Mouse (Mus musculus) right cerebral cortex, postnatal 10 days (tissue): ENCODE results near the gene Enkd1.
A peak's percentile ranks its signal among the peaks of the same experiment; 100 is the strongest.

Source experiments
- DNase-seq, 2 experiments: peaks; one replicate each; pipeline ENCODE4 v3.0.0; 2021; ENCODE audit warnings: low spot score in 2 of 2

Gene Enkd1

DNA sequence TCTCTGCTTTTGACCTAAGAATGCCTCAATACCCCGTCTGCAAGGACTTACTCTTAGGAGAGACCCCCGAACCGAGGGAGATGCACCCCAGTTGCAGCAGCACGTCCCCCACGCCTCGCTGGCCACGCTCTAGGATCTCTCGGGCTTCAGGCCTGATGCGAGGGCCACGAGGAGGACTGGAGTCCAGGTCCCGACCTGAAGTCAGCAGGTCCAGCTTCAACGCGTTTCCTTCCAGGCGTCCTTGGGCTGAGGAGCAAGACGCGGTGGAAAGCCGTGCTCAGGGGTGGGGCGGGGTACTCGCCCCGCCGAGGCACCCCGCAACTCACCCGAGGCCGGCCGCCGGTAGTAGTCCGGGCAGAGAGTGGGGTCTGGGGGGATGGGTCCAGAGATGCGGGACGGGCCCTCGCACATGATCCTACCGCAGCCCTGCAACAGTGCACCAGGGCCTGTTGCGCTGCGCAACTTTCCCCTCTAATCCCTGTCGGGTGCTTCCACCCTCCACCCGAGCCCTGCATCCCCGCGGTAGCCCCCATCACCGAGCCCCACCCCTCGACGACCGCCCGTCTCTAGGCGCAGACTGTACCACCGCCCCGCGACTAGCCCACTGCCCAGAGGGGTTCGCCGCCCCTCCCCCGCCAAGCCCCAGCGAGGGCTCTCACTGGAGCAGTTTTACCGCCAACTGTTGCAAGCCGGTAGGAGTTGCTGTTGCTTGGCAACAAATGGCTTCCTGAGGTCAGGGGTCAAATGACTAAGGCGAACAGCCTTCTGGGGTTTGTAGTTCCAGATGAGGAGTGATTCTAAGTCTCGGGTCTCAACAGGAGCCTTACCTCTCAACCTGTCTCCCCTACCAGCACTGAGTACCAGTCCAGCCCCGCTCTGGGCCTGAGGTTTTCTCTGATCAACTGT is at the start of gene Enkd1, which contains the start of gene 4933405L10Rik:
Gene Enkd1, minus strand, starts transcription at position 713 of the 906 bp plus-strand sequence.
Gene 4933405L10Rik, plus strand, starts transcription at position 158 of the 906 bp plus-strand sequence.
- DNase-seq: peak; percentile 94 to 95

DNA sequence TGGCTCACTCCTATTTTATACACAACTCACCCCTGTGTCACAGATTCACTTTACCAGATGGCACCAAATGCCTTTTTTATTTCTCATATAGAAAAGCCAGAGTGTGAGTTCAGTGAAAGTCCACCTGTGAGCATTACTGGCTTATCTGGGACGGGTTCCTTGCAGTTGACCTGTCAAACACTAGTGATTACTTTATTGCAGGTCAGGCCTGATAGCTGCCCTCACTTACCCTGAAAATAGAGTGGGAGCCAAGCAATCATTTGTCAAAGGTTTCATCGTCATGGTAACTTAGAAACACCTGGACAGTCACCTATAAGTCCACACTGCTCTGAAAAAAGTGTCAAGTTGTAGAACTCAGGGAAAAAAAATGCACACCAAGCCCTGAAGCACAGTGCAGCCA is 46.7 kb upstream of the Enkd1 start:
- DNase-seq: no peak

DNA sequence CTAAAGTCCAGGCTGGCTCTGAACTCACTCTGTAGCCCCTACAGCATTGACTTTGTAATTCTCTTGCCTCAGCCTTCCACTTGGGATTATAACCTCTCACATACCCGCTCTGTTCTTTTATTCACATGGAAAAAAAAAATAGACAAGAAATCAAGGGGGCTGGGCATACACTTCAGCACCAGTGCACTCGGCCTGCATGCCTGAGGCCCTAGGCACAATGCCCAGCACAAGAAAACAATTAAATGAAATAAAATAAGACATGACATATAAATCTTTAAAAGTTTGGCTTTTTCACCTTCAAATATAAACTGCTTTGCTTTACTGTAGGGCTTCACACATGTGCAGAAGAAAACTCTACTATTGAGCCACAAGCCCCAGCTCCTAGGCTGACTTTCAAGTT is 45.9 kb upstream of the Enkd1 start:
- no peak for DNase-seq

DNA sequence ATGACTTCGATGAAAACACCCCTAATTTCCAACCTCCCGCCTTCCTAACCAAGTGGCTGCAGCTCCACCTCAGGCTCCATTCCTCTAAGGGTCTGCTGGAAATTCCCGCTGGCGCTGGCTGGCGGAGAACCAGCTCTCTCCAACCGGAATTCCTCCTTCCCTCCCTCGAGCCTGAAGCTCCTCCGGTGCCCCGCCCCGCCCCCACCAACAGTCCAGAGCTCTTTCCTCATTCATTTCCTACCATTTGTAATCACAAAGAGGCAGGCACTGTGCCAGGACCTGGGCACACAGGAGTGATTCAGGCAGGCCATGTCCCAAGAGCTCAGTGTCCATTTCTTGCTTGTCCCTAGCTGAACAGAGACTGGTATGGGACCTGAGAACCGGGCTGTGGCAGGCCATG is 42.6 kb upstream of the Enkd1 start:
- peak; percentile 74 to 80 for DNase-seq

DNA sequence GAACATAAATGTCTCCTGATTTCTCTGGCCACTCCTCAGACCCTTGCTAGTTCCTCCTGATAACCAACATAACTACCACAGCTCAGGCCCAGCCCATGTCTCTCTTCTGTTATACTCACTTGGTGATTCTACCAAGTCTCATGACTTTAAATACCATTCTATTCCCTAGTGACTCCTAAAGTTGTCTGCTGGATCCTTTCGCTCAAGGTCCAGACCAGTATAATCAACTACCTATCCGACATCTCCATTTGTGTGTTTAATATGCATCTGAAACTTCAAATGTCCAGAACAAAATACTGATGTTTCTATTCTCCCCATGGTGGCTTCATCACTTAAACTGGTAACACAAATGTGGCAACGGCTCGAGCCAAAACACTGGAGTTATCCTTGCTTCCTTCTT is 35.3 kb upstream of the Enkd1 start:
- DNase-seq: no peak

DNA sequence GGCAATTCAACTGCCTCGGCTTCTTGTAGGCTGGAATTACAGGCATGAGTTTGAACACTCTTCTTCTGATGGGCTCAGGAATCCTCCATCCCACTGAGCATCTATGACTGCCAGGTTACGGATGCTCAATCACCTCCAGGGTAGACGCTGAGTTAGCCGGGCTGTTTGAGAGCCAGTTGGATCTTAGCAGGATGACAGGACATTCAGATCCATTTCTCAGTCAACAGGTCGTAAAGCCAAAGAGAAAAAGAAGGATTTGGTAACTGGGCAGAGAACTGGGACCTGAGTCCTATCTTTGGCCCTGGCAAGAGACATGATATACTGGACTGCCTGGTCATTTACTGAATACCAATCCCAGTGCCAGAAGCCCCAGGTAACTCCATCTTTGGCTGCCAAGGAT is 31.2 kb upstream of the Enkd1 start:
- no peak for DNase-seq

DNA sequence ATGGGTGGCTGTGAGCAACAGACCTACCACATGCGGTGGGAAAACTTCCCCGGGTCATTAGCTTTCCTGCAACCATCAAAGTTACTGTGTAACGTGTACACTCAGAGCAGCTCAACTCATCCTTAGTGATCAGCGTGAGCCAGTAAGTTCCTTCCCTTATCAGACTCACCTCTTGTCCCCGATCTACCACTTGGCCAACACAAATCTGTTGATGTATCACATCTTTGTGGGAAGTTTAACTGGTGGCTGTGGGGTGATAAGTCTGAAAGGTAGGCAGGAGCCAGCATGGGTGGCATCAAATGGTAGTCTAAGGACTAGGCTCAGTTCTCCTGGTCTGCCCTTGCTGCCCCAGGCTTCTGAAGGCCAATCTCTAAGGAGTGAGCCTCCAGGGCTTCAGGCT is 24.2 kb upstream of the Enkd1 start:
- no peak for DNase-seq

DNA sequence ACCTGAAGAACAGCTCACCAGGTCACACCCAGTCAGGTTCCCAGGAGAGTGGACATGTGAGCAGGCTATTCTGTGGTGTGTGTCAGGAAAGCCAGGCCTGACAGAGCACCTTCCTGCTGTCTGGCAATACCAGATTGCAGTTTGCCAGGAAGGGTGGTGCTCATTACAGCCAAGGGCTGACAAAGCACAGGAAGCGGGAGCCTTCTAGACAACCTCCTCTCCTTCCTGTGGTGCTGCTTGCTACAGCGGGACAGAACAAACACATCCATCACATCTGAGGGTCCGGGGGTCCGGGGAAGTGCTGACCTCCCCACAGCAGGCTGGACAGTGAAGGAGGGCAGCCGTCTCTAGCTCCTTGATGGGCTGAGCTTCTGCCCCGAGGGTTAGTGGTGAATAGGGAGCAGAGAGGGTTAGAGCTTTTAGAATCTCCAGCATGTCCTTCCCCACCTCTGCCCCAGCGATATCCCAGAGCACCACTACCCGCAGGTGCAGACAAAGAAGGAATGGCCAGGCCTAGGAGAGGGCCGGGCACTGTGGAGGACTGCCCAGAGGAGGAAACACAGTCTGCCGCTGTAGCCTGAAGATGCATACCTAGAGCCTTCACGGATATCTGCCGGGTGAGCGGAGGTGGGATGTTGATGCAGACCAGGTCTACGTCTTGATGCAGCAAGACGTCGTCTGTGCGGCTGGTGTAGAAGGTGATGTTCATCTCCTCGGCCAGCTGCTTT is 19.6 kb upstream of the Enkd1 start:
- no peak for DNase-seq

DNA sequence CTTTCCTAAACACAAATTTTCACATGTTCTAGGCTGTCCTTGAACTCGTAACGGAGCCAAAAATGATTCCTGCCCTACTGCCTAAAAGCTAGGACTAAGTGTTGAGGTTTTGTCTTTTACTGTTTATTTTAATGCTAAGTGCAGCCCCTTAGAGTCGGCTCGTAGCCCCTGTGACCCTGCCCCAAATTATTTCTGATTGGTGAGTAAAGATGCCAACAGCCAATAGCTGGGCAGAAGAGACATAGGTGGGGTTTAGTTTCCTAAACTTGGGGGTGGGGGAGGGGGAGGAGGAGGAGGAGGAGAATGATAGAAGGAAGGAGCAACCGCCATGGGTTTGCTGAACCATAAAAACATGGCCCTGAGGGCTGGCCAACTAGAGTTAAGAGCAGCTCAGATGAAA is 17.7 kb upstream of the Enkd1 start:
- no peak for DNase-seq

DNA sequence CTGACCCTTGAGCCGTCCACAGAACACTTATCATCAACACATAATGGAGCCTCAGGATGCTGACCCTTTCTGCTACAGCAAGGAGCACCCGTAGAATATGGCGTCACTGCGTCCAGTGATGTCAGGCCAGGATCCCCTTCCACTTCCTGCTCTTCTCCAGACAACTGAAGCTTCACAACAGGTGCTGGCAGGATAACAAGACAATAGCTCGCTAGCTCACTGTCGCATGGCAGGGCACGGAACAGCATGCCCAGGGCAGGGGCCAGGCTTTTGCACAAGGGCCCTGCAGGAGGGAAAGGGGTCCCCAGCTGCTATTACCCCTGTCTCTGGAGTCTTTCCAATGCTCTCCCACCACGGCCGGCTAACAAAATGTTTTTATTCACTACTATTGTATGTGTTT is 14.9 kb upstream of the Enkd1 start:
- no peak for DNase-seq

DNA sequence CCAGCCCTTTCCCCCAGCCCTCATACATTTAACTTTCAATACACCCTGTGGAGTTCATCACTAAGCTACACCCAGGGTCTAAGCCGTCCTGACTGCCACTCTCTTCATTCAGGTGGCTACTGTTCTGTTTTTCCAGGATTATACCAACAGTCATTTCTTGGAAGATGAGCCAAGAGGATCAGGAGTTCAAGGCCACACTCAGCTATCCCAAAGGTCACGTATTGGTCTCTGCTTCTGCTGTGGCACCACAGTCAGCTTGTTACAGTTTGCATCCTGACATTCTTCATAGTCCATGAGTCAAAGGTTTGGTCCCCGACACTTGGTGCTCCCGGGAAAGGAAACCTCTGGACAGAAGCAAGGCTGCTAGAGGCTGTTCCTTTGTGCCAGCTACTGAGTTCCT is 11.6 kb upstream of the Enkd1 start:
- DNase-seq: no peak

DNA sequence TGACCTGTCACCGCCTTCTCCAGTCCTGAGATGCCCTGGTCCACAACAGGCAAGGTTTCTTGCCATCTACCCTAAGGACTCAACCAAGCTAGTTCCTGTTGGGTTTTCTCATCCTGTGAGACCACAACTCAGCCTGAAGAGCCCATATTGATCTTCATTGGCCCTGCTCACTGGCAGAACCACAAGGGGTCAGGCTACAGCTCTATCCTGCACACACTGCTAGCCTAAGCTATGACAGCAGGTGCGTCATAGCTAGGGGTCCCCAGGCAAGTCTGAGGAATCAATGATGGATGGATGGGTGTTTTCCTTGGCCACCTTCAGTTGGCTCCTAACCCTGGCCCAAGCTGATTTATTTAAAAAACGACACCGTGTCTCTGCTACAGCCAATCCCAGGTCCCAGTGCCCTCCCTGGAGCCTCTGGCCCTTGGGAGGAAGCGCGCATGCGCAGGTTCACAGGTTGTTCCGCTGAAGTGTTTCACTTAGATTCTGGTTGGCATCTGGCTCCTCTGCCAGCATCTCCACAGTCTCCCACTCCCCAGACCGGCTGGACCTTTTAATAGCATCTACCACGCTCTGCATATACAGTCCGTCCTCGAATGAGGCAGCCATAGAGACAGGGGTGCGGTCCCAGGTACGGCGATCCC is 8.4 kb upstream of the Enkd1 start:
- no peak for DNase-seq

DNA sequence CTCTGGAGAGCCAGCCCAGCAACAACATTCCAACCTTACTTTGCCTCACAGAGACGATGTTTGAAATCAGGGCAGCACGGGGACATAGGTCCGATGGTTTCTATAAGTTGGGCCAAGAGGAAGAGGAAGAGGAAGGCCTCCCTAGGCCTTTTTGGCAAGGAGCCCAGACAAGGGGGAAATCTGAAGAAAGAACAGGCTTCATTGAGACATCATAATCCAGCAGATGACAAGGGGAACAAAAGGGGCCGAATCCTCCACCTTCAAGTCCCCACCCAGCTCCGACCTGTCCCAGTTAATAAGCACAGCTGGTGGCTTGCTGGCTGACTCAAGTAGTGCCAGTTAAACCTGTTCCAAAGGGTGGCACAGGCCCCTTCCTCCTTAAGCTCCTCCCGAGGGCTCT is 7.0 kb upstream of the Enkd1 start:
- DNase-seq: no peak

DNA sequence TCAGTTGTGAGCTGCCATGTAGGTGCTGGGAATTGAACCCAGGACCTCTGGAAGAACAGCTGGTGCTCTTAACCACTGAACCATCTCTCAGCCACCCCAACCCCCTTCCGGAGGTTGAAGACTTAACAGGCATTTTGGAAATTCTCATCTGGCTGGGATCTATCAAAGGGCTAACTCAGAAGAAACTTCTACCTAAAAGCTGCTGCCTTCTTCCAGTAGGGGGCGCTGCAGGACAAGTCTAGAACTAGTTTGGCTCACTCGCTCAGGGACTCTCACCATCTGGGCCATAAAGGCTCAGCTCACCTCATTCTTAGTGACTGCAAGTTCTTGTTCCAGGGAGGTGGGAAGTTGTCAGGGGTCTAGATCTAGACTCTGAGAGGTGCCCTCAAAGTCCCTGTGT is 6.1 kb upstream of the Enkd1 start:
- DNase-seq: peak in 1 of 2 experiments; percentile 88

DNA sequence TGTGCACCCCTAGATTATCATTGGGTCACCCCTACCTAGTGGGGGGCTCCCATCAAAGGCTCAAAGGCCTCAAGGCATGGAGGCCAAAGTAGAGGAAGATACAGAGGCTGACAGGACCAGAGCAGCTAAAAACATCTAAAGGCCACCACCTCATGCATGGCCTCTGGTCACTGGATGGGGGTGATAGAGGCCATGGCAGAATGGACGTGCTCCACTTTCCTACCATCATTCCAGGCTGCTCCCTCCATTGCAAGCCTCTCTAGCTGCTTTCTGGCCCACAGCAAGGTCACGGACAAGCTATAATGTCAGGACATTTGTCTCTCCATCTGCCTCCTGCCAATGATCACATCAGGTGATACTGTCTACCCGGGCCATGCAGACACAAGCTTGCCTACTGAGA is 4.3 kb upstream of the Enkd1 start:
- no peak for DNase-seq

DNA sequence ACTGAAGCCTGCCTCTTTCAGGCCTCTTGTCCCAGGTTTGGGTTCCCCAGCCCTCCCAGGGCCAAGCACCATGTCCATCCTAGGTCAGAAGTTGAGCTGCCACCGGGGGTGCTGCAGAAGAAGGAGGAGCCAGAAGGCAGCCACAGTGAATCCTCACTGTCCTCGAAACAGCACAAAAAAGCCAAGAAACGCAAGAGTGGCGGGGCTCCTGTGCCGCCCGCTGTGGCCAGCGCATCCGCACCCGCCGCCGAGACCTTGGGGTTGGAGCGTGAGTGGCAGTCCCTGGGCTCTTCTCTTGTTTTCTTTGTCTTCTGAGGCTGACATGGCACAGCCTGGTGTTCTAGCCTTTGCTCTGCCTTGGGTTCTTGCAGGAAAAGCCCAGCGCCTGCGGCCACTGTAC is 1.3 kb upstream of the Enkd1 start:
- no peak for DNase-seq

DNA sequence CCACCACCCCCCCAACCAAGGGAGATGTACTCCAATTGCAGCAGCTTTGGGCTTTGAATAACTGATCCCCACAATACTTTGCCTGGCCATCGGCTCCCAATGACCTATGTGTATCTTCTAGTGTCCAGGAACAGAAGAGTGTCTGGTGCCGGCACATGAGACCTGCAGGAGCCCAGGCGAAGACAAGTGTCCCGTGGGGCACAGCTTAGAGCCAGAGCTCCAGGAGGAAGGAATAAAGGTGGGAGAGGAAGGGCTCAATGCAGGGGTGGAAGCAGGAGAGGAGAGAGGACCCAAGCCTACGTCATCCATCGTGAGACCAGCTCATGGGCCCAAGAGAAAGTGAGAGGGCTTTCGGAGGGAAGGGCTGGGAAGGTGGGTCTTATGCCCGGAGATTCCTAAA is 665 bp upstream of the Enkd1 start:
- DNase-seq: no peak

DNA sequence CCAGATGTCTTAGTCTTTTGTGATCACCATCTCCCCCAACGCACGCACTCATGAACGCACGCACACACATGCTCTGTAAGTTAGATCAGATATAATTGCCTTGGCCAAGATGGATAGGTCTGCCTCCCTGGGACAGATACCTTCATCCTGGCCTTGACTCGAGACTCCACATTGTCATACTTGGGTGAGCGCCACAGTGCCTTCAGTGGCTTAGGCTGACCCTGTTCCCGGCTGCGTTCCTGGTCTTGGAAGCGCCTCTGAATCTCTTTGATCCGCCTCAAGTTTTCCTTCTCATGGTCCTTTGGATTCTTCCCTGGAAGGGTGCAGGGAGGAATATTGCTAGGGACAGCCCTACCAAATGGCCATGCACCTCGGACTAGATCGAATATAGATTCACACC is 1.6 kb downstream of the Enkd1 start:
- DNase-seq: no peak

DNA sequence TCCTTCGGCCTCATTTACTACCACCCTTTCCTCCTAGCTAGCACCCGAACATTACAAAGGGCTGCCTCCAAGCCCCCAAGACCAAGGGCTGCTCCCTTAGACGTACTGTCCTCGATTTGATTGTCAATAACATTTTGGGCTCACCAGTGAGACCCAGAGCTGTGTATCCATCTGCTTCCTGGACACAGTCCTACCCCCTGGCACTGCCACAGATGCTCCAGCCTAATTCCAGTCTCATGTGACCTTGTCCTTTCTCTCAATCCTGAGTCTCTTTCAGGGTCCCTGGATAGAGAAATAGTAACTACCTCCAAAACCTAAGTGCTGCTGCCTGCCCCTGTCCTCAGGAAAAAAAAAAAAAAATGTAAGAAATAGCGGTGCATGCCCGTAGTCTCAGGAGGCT is 3.1 kb downstream of the Enkd1 start:
- no peak for DNase-seq

DNA sequence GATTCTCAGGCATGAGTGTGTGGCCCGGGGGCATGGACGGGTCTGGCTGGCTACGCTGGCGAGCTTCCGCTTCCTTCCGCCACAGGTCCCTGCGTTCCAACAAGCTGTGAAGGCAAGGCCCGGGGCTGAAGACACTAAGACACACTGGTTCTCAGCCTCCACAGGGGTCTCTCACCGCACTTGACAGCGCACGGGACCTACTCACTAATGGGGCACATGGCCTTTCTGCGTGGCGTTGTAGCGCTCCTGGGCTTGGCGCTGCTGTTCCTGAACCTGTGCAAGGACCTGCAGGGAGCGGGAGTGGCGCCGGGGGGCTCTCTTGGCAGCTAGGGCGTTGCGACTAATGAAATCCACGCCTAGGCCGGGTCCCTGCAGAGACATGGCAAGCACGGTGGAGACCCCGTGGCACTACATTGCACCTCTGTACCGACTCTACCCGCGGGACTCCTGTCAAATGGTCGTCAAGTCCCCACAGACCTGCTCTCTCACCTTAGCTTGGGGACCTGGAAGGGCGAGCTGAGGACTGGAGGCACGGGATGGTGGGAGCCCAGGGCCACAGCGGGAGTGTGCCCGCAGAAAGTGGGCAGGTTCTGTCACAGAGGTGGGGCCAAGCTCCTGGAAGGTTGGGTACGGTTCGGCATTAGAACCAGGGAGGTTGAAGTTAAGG is 3.7 kb downstream of the Enkd1 start:
- peak in 1 of 2 experiments; percentile 34 for DNase-seq

DNA sequence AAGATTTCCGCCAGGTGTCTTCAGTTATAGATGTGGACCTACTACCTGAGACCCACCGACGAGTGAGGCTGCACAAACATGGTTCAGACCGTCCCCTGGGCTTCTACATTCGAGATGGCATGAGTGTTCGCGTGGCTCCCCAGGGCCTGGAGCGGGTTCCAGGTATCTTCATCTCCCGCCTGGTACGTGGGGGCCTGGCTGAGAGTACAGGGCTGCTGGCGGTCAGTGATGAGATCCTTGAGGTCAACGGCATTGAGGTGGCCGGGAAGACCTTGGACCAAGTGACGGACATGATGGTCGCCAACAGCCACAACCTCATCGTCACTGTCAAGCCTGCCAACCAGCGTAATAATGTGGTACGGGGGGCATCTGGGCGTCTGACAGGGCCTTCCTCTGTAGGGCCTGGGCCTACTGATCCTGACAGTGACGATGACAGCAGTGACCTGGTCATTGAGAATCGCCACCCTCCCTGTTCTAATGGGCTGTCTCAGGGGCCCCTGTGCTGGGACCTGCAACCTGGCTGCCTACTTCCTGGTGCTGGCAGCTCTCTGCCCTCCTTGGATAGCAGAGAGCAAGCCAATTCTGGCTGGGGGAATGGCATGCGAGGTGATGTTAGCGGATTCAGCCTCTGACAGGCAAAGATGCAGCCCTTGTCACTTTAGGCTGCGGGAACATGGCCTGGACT is 5.1 kb downstream of the Enkd1 start:
- DNase-seq: peak in 1 of 2 experiments; percentile 30
